Mouse (Mus musculus) megakaryocyte-erythroid progenitor cell, adult 5-6 weeks (primary cell): ENCODE data around the gene Shoc2. TPM values are rescaled to one million over a fixed set of nuclear protein-coding genes. Genes with fewer than 3 reads are reported as not detected.
"Not testable (repeated sequence)": the region's sequence is repeated elsewhere in the genome, so short reads cannot be mapped to it uniquely, and the experiment has no call there.

ENCODE experiments used
- ATAC-seq: replicated peaks from 2 replicates; pipeline ENCODE4 v1.8.0; 2016; ENCODE audit warnings: mild to moderate bottlenecking, inconsistent platforms; ENCODE audit not compliant: severe bottlenecking, poor library complexity, low FRiP score, low TSS enrichment
- total RNA-seq, 2 experiments: library from RNA; stranded (forward) in 1 of 2; stranded (reverse) in 1 of 2; fragments of 200-1000, 215-1000 nt in 1 of 2; fragments of >200 nt in 1 of 2; fragmentation: Nextera tagmentation in 1 of 2; gene quantifications; 2 replicates each; pipeline ENCODE4 v1.2.3; 2014 to 2017

Gene Shoc2
- total RNA-seq (2014; fragmentation: Nextera tagmentation) (36.7 and 42.0 TPM in 2 replicates), total RNA-seq (2017) (62.5 and 66.8 TPM in 2 replicates)

DNA sequence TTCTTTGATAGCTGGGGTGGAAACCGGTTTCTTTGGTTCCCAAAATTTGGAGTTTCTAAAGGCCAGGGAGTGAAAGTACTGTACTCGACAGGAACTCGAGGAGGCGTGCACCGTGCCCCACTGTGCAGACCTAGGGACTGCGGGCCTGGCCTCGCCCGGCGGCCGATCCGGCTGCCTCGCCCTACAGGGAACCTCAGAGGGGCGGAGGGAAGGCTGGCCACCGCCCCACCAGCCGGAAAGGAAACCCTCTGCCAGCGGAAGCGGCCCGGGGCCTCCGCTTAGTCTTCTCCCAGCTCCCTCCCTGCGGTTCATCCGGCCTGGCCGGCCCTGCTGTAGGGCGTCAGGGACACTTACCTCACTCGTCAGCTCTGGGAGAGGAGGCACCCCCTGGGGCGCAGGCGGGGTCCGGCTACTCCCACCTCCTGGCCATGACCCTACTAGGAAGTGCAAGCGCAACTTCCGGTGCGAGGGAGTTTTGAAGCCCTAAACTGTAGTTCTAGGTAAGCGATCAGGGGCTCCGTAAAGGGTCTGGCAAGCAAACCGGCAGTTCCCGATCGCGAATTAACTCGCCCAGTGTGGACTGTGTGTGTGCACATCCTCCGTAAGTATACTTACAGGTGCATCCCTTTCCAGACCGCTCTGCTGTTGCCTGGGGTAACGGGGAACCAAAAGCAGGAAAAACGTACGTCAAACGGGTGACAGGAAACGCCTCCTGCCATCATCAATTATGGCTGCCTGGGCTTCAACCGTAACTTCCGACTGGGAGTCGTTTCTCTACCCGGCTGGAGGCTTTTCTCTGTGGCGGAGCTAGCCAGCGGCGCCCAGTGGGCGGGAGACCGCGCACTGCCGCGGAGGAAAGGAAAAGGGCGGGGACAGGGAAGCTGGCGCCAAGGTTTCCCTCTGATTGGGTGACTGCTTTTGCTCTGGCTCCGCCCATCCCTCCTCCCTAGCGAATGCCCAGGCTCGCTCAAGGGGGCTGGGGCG, at the start of gene Shoc2, which contains the start of gene Bbip1:
TSS of gene Shoc2 (plus strand) at position 505 of the 984 bp plus-strand sequence.
TSS of gene Bbip1 (minus strand) at position 826 of the 984 bp plus-strand sequence.
- peak; percentile 87 for ATAC-seq

DNA sequence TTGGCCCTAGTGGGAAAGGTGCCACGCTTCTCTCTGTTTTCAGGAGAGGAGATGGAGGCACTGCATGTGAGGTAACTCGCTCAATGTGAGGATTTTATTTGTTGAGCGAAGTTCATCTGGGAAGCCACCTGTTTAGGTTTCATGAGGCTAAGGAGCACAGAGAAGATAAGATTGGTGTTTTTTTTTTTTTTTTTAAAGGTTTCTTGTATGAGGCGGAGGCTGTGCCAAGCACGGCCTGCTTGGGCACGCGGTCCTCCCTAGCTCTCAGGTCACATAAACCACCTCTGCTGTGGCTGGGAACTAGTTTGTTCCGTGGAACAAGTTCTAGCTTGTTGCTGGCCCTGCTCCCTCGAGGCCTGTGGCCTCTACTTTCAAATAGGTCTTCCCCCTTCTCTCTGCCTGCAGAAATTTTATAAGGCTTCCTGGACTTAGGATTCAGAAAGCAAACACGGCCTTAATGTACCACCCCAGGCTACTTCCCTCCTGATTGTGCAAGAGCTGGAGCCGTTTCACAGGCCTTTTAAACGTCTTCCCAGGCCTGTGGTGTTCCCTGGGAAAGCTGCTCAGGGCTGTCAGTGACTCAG, 49.5 kb upstream of the Shoc2 start:
- ATAC-seq: peak; percentile 44

GRCm38 (mm10) chr19:53898046-53898445, 46.1 kb upstream of the Shoc2 start:
- no peak for ATAC-seq

- no peak for ATAC-seq
Measured at GRCm38 (mm10) chr19:53898498-53898897, 45.6 kb upstream of the Shoc2 start.

DNA sequence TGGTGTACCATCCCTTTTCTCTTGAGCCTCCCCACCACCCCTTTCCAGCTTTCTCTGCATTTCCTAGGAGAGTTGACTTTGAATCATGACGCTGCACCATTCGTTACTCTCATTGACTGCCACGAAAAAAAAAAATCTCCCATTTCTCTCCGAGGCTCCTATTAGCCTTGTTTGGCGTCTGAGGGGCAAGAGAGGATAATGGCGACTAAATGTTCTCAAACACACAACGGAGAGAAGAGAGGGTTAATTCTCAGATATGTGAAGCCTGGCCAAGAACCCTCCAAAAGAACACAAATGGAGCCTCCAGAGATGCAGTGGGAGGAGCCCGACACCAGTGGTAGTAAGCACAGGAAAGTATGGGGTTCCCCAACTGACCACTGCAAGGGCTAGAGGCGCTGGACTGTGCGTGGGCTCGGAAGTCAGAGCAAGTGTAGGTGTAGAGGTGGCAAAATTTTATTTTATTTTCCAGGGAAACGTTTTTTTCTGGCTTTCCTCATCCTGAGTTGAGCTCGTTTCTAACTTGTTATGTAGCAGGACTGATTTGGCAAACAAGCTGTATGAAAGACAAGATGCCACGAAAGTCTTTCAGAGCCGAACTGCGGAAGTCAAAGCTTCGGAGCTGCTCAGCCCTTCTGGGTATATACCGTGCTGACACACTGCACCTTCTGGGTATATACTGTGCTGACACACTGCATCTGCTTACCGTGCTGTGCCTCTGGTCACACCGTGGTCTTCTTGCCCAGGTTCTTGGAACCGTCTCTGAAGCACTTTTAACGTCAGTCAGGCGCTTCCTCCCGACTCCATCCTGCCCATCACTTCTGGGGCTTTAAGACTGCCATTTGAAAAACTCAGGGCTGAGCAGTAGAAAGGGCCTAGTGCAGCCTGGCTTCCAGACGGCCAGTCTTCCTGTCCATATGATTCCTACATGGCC, 44.9 kb upstream of the Shoc2 start:
- ATAC-seq: no peak

GRCm38 (mm10) chr19:53899941-53900610, 44.0 kb upstream of the Shoc2 start:
- ATAC-seq: no peak

- peak; percentile 50 for ATAC-seq
Measured at GRCm38 (mm10) chr19:53901931-53902738, 42.0 kb upstream of the Shoc2 start.

GRCm38 (mm10) chr19:53902739-53903487, 41.2 kb upstream of the Shoc2 start:
- ATAC-seq: peak; percentile 88

DNA sequence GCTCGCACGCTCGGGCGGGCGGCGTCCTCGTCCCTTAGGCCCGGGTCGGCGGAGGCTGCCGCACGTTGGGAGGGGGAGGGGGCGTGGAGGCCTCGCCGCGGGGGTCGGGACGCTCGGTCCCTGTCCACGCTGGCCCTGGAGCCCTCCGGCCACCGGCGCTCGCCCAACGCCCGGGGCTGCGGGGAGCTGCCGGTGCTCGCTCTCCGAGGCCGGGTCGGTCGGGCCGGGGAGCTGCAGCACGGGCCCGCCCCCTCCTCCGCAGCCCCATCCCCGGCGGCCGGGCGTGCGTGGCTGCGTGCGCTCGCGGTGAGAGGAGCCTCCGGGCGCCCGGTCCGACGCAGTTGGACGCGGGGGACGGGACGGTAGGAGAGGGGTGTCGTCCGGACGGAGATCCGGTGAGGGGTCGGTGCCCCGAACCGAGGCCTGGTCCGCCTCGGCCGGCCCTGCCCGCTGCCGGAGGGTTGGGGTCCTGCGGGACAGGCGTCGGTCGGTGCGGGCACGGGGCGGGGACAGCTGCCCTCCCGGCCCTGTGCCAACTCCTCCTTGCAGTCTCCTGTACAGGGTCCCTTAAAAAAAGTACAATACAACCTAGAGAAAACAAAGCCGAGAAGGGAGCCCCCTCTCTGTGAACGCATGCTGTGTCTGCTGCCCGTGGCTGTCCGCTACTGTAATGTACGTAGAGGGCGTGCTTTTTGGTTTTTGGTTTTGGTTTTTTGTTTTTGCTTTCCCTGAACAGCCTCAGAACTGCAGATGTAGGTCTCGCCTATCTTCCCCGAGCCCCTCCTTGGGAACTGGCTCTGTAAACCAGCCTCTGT, 40.4 kb upstream of the Shoc2 start:
- peak; percentile 24 for ATAC-seq

- ATAC-seq: no peak
Measured at GRCm38 (mm10) chr19:53904833-53905480, 39.1 kb upstream of the Shoc2 start.

- no peak for ATAC-seq
Measured at GRCm38 (mm10) chr19:53906033-53906702, 37.9 kb upstream of the Shoc2 start.

DNA sequence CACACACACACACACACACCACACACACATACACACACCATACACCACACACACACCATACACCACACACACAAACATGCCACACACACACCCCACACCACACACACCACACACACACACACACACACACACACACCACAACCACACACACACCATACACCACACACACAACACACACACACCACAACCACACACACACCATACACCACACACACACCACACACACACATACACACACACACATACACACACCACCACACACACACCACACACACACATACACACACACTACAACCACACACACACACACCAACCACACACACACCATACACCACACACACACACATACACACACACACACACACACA, 37.4 kb upstream of the Shoc2 start:
- ATAC-seq: not testable (repeated sequence)

DNA sequence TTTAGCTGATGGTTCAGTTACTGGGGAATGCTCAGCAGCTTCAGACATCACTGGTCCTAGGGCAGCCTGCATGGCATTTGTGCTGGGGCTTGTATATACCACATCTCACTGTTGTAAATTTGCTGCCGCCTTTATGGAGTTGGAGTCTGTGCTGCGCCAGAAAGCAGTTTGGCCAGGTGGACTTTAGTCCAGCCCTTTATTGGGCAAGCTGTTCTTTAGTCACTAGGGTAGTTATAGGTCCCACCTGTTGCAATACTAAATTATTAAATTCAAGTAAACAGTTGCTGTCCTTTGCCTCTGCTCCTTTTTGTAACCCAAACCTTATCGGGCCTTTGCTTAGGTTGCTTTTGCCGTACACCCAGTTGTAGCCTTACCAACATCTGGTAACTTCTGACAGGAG, 29.2 kb upstream of the Shoc2 start:
- ATAC-seq: no peak

GRCm38 (mm10) chr19:53919541-53919940, 24.6 kb upstream of the Shoc2 start:
- ATAC-seq: no peak

DNA sequence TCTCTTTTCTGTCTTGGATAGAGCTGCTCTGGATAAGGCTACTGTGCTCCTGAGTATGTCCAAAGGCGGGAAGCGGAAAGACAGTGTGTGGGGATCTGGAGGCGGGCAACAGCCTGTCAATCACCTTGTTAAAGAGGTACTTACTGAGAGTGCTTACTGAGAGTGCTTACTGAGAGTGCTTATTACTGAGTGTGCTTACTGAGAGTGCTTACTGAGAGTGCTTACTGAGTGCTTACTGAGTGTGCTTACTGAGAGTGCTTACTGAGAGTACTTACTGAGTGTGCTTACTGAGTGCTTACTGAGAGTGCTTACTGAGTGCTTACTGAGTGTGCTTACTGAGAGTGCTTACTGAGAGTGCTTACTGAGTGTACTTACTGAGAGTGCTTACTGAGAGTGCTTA, 22.1 kb upstream of the Shoc2 start:
- ATAC-seq: not testable (repeated sequence)

DNA sequence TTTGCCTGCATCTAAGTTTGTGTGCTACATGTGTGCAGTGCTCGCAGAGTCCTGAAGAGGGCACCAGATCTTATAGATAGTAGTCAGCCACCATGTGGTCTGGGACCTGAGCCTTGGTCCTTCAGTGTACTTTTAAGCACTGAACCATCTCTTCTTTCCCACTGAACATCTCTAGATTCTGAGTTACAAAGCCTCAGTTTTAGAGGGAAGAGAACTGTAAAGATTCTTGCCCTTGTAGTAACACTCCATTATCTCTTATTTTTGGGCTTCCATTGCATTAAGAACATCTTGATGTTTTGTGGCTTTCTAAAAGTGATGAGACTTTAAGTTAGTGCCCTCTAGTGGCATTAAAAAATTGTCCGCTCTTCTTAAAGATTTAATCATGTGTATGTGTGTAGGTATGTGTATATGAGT, 18.8 kb upstream of the Shoc2 start:
- peak; percentile 92 for ATAC-seq
